Mouse (Mus musculus) CH12.LX (cell line): ENCODE measurements around the gene Lage3. TPM values are rescaled to one million over a fixed set of nuclear protein-coding genes. Genes with fewer than 3 reads are reported as not detected.
"Not testable (repeated sequence)": the region's sequence is repeated elsewhere in the genome, so short reads cannot be mapped to it uniquely, and the experiment has no call there.

ENCODE experiments used
- DNase-seq: peaks from one replicate; pipeline ENCODE4 v3.0.0-alpha.2; 2013; ENCODE audit errors: extremely low read depth
- H3K27ac ChIP-seq: 2 replicates; pipeline ENCODE4 v1.5.1; 2012; ENCODE audit warnings: low read depth, mild to moderate bottlenecking, control low read depth, moderate library complexity; ENCODE audit not compliant: insufficient read depth
- H3K27me3 ChIP-seq: replicated peaks from 2 replicates; pipeline ENCODE3; 2012; ENCODE audit warnings: inconsistent platforms
- H3K36me3 ChIP-seq, 2 experiments: replicated peaks in 1 of 2; 2 replicates each; pipeline versions ENCODE3 to v1.6.1; 2012; ENCODE audit warnings: inconsistent platforms in 1 of 2, low read length in 1 of 2, mild to moderate bottlenecking in 1 of 2, mixed read lengths in 1 of 2, moderate library complexity in 1 of 2; ENCODE audit not compliant: control insufficient read depth in 1 of 2, insufficient read depth in 1 of 2
- H3K4me1 ChIP-seq, 2 experiments: 2 replicates each; pipeline ENCODE4 v1.6.1; 2012; ENCODE audit warnings: inconsistent platforms in 1 of 2, moderate library complexity in 1 of 2; ENCODE audit not compliant: insufficient read depth in 2 of 2, control insufficient read depth in 1 of 2
- H3K4me2 ChIP-seq: 2 replicates; pipeline ENCODE4 v1.6.1; 2012; ENCODE audit warnings: low read depth, mild to moderate bottlenecking, control low read depth; ENCODE audit not compliant: poor library complexity, insufficient read depth, severe bottlenecking
- H3K4me3 ChIP-seq, 3 experiments: fragments of 150-350 bp in 1 of 3; sonication (generic) in 1 of 3; replicated peaks in 1 of 3; 2 replicates each; pipeline versions ENCODE3 to v1.5.1; 2011 to 2012; ENCODE audit warnings: low read depth in 2 of 3, low read length in 2 of 3, mild to moderate bottlenecking in 2 of 3, moderate library complexity in 2 of 3, control low read depth in 1 of 3, improper control_type of control experiment in 1 of 3, inconsistent platforms in 1 of 3, mixed read lengths in 1 of 3; ENCODE audit not compliant: poor library complexity in 1 of 3
- H3K79me2 ChIP-seq: replicated peaks from 2 replicates; pipeline ENCODE4 v1.6.1; 2012; ENCODE audit warnings: mild to moderate bottlenecking, moderate library complexity; ENCODE audit not compliant: control insufficient read depth, poor library complexity, insufficient read depth, severe bottlenecking; ENCODE audit errors: extremely low read depth
- H3K9ac ChIP-seq: 2 replicates; pipeline ENCODE4 v1.6.1; 2012; ENCODE audit warnings: low read depth, mild to moderate bottlenecking, control low read depth, moderate library complexity; ENCODE audit not compliant: insufficient read depth
- H3K9me3 ChIP-seq: replicated peaks from 2 replicates; pipeline ENCODE3; 2012; ENCODE audit warnings: low read length, inconsistent platforms, mixed read lengths
- ETS1 ChIP-seq: conservative IDR thresholded peaks from 2 replicates; pipeline ENCODE4 v1.6.1; 2012; ENCODE audit warnings: low read depth, mild to moderate bottlenecking, inconsistent platforms, low read length, improper control_type of control experiment, moderate library complexity
- GABPA ChIP-seq: IDR thresholded peaks from 2 replicates; pipeline ENCODE4 v1.6.1; 2012; ENCODE audit warnings: low read depth, low read length, improper control_type of control experiment, inconsistent platforms; ENCODE audit not compliant: insufficient replicate concordance
- JUN ChIP-seq: IDR thresholded peaks from 2 replicates; pipeline ENCODE4 v1.6.1; 2011; ENCODE audit warnings: low read depth, mild to moderate bottlenecking, low read length, improper control_type of control experiment, moderate library complexity; ENCODE audit not compliant: insufficient read depth
- MAX ChIP-seq: IDR thresholded peaks from 2 replicates; pipeline ENCODE4 v1.6.1; 2011; ENCODE audit warnings: low read length, improper control_type of control experiment
- MXI1 ChIP-seq: IDR thresholded peaks from 2 replicates; pipeline ENCODE4 v1.6.1; 2011; ENCODE audit warnings: mild to moderate bottlenecking, low read depth, low read length, improper control_type of control experiment
- PAX5 ChIP-seq: IDR thresholded peaks from 2 replicates; pipeline ENCODE4 v1.6.1; 2012; ENCODE audit warnings: low read length, inconsistent platforms, mixed read lengths
- RAD21 ChIP-seq: IDR thresholded peaks from 2 replicates; pipeline ENCODE4 v1.6.1; 2011; ENCODE audit warnings: low read depth, mild to moderate bottlenecking, low read length, improper control_type of control experiment, moderate library complexity
- SIN3A ChIP-seq: IDR thresholded peaks from 2 replicates; pipeline ENCODE4 v1.6.1; 2012; ENCODE audit warnings: low read length, improper control_type of control experiment, inconsistent platforms
- TBP ChIP-seq: conservative IDR thresholded peaks from 2 replicates; pipeline ENCODE4 v1.6.1; 2011; ENCODE audit warnings: low read depth, low read length, improper control_type of control experiment
- USF2 ChIP-seq: conservative IDR thresholded peaks from 2 replicates; pipeline ENCODE4 v1.6.1; 2011; ENCODE audit warnings: low read depth, low read length, improper control_type of control experiment
- ZC3H11A ChIP-seq: IDR thresholded peaks from 2 replicates; pipeline ENCODE4 v1.6.1; 2012; ENCODE audit warnings: low read depth, mild to moderate bottlenecking, inconsistent platforms, low read length, improper control_type of control experiment
- ZKSCAN1 ChIP-seq: IDR thresholded peaks from 2 replicates; pipeline ENCODE4 v1.6.1; 2012; ENCODE audit warnings: low read depth, inconsistent platforms, low read length, improper control_type of control experiment, borderline replicate concordance
- dilution Hi-C: fragments of 300-500 bp; cut with MboI; formaldehyde crosslinking; loops from 2 replicates; pipeline ENCODE4 v1.14.3; 2020; ENCODE audit warnings: low sequenced_read_pairs; ENCODE audit not compliant: extremely low pct_unique_long_range_greater_than_20kb, extremely low pct_ligation_motif_present
- in situ Hi-C: fragments of 300-500 bp; cut with MboI; formaldehyde crosslinking; loops from 3 replicates; pipeline ENCODE4 v1.14.3; 2019; ENCODE audit warnings: low sequenced_read_pairs, low pct_ligation_motif_present, low pct_unique_long_range_greater_than_20kb, mixed read lengths
- polyA plus RNA-seq: library from polyadenylated mRNA; unstranded; fragments of >175 nt; gene quantifications from 2 replicates; pipeline ENCODE4 v1.2.1, GENCODE M21; 2012; ENCODE audit warnings: low read depth; ENCODE audit not compliant: insufficient read length
- total RNA-seq, 2 experiments: library from RNA; depleted of rRNA; stranded (reverse); fragments of 300-350 nt in 1 of 2; fragments of >200 nt in 1 of 2; gene quantifications; 2 replicates each; pipeline ENCODE4 v1.2.3; 2012 to 2014

The Lage3 gene
- total and polyA plus RNA-seq, 3 experiments: 57.9 to 118 (median 67.4) TPM

- in situ Hi-C loops (no loop called here), dilution Hi-C loops (no loop called here)
- Histone ChIP-seq H3K9me3 (no peaks in the 10 kb centered on the region), H3K9ac (peak overlapping the region; percentile 83), H3K4me2 (peak overlapping the region; percentile 61; the same call in 1 of the 2 replicates), H3K4me3 (peak overlapping the region; percentile 67 to 88 (median 70)), H3K27ac (no peak overlapping the region), H3K36me3 (peaks cover 21 to 36% of the 10 kb centered on the region in 2 experiments), H3K79me2 (peaks cover 9% of the 10 kb centered on the region), H3K4me1 (peaks cover 12 to 35% of the 10 kb centered on the region in 2 experiments; a peak in 3 of 4 replicates), H3K27me3 (no peaks in the 10 kb centered on the region)
- no peak for DNase-seq
- TF ChIP-seq GABPA (no peak), JUN (no peak), ZKSCAN1 (no peak)
Measured at GRCm38 (mm10) chrX:74367512-74367911, 14.1 kb upstream of the Lage3 start.

- no peak for DNase-seq
- dilution Hi-C loops (no loop called here), in situ Hi-C loops (no loop called here)
- Histone ChIP-seq H3K4me3 (no peak overlapping the region), H3K79me2 (no peaks in the 10 kb centered on the region), H3K9me3 (no peaks in the 10 kb centered on the region), H3K36me3 (no peaks in the 10 kb centered on the region), H3K9ac (no peak overlapping the region), H3K4me2 (no peak overlapping the region), H3K4me1 (no peaks in the 10 kb centered on the region), H3K27me3 (no peaks in the 10 kb centered on the region), H3K27ac (no peak overlapping the region)
- no peak for TF ChIP-seq ETS1
- no peak for TF ChIP-seq PAX5
- TF ChIP-seq USF2: no peak
- TF ChIP-seq MAX: no peak
- no peak for TF ChIP-seq ZC3H11A
- no peak for TF ChIP-seq MXI1
- TF ChIP-seq SIN3A: no peak
- no peak for TF ChIP-seq RAD21
Measured at GRCm38 (mm10) chrX:74359171-74359570, 5.8 kb upstream of the Lage3 start.

GRCm38 (mm10) chrX:74357069-74357468, 3.7 kb upstream of the Lage3 start:
- H3K4me3 ChIP-seq, H3K79me2 ChIP-seq, DNase-seq, H3K4me1 ChIP-seq, in situ Hi-C loops, H3K9ac ChIP-seq, dilution Hi-C loops, H3K27me3 ChIP-seq, H3K9me3 ChIP-seq, H3K4me2 ChIP-seq, H3K36me3 ChIP-seq, H3K27ac ChIP-seq: not testable (repeated sequence)
- TF ChIP-seq TBP: 0 out of 2 replicates have a peak, but pooled peaks have one; percentile 53
